Mouse (Mus musculus) hindbrain, embryonic 15.5 days (tissue): ENCODE data around the gene Nostrin. TPM values are rescaled to one million over a fixed set of nuclear protein-coding genes. Genes with fewer than 3 reads are reported as not detected.
A peak's percentile ranks its signal among the peaks of the same experiment; 100 is the strongest.

Experiments used
- ATAC-seq: fragments of 200-750 bp; cut with Nextera tagmentation; 2 replicates; pipeline ENCODE4 v1.8.0; 2017; ENCODE audit warnings: low read depth, moderate number of reproducible peaks, moderate TSS enrichment; ENCODE audit not compliant: low FRiP score
- H3K27ac ChIP-seq: fragments of 300-500 bp; sonication (generic); replicated peaks from 2 replicates; pipeline ENCODE4 v1.5.1; 2015; ENCODE audit warnings: mild to moderate bottlenecking, inconsistent platforms
- H3K27me3 ChIP-seq: fragments of 300-500 bp; sonication (generic); 2 replicates; pipeline ENCODE4 v1.6.1; 2015; ENCODE audit warnings: control low read depth, inconsistent platforms
- H3K36me3 ChIP-seq: fragments of 300-500 bp; sonication (generic); 2 replicates; pipeline ENCODE4 v1.6.1; 2015; ENCODE audit warnings: control low read depth, inconsistent platforms
- H3K4me1 ChIP-seq: fragments of 300-500 bp; sonication (generic); replicated peaks from 2 replicates; pipeline ENCODE4 v1.6.1; 2015; ENCODE audit warnings: control low read depth, inconsistent platforms
- H3K4me2 ChIP-seq: fragments of 300-500 bp; sonication (generic); 2 replicates; pipeline ENCODE4 v1.6.1; 2015; ENCODE audit warnings: moderate library complexity, mild to moderate bottlenecking, inconsistent platforms
- H3K4me3 ChIP-seq: fragments of 300-500 bp; sonication (generic); 2 replicates; pipeline ENCODE4 v1.5.1; 2015; ENCODE audit warnings: mild to moderate bottlenecking, inconsistent platforms
- H3K9ac ChIP-seq: fragments of 300-500 bp; sonication (generic); 2 replicates; pipeline ENCODE4 v1.6.1; 2015; ENCODE audit warnings: inconsistent platforms
- H3K9me3 ChIP-seq: fragments of 300-500 bp; sonication (generic); 2 replicates; pipeline ENCODE4 v1.6.1; 2016; ENCODE audit warnings: control low read depth, inconsistent platforms
- WGBS: fragments of 180-500 bp; shearing (Covaris S2); methylation state at CpG from one replicate; pipeline ENCODE4 v1.1.7; 2015; 5-methylcytosine and 5-hydroxymethylcytosine counted together
- polyA plus RNA-seq: library from polyadenylated mRNA; unstranded; fragments of >200 nt; fragmentation: Nextera tagmentation; extraction: Ambion mirVana; gene quantifications from 2 replicates; pipeline ENCODE4 v1.2.1, GENCODE M21; 2015

The Nostrin gene
- polyA plus RNA-seq, 1 experiment from 2014 or later: 1.6 TPM

DNA sequence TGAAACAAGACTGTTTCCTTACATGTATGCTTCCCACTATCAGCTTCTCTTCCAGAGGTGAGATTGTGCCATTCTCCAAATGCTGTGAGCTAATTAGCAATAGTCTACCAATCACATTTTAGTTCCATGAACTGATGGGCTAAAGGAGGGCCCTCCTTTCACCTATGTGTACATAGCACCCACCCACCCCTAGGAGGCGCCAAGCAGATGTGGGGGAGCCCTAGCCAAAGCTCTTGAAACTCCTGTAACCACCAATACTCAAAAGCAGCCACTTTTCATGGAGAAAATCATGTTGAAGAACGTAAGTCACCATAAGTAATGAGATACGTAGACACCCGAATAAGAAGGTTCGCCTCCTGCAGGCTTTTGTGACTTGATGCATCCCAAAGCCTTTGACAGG, 23.0 kb upstream of the Nostrin start:
- Histone ChIP-seq H3K9me3 (no peaks in the 10 kb centered on the region), H3K27ac (no peak overlapping the region), H3K9ac (no peak overlapping the region), H3K36me3 (peaks cover 18% of the 10 kb centered on the region), H3K27me3 (no peaks in the 10 kb centered on the region), H3K4me3 (no peak overlapping the region), H3K4me1 (no peaks in the 10 kb centered on the region; the same call in 1 of the 2 replicates), H3K4me2 (no peak overlapping the region)
- ATAC-seq: no peak
- 89% methylated on average over 5 of the region's 5 CpGs for WGBS

DNA sequence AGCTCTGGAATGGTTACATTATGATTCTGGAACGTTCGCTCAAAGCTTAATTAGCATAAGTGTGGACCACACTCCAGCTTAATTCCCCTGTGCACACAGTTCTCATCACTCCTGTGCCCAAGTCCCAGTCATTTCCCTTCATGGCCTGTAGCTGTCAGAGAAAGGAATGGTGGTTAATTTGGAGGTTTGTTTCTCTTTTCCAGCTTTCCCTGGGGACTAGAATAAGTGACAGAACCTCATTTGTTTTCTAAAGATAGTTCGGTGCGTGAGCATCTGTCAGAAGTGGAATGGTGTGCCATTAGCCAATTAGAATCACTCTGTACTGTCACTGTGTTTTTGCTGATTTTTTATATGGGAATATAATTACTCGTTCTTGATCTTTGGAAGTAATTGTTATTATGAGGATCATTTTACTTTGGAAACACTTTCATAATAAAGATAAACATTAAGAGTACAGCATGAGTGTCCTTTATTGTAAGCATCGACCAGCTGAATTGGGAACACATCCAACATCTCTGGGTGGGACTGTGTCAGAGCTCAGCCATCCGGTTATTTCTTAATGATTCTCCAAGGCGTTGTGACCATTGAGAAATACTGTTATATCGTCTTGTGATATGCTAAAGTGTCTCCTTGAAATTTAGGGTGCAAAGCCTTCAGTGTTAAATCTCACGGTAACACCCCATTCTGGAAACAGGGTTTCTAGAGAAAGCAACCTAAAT, 21.6 kb upstream of the Nostrin start:
- 46% methylated on average over 10 of the region's 10 CpGs for WGBS
- Histone ChIP-seq H3K9me3 (no peaks in the 10 kb centered on the region), H3K27me3 (no peaks in the 10 kb centered on the region), H3K9ac (no peak overlapping the region), H3K4me2 (no peak overlapping the region), H3K36me3 (peaks cover 14% of the 10 kb centered on the region), H3K27ac (peak overlapping the region; percentile 53; the same call in 1 of the 2 replicates), H3K4me1 (no peaks in the 10 kb centered on the region; the same call in 1 of the 2 replicates), H3K4me3 (no peak overlapping the region)
- no peak for ATAC-seq

DNA sequence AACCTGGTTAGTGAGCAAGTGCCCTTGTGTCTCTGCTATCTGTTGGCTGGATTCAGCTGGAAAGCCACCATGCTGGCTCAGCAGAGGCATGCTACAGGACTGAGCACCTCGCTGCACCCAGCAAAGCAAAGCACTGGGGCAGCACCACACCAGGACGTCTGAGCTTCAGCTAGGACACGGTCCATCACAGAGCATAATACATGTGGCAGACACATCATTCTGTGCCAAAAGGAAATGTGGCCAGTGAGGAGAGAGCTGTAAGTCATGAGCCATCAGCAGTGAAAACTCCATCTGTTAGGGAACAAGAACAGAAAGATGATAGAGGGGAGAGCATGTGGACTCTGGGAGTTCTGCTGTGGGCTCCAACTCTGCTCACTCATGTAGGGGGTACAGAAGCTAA, 19.7 kb upstream of the Nostrin start:
- WGBS: 84% methylated on average over 3 of the region's 3 CpGs
- Histone ChIP-seq H3K4me2 (no peak overlapping the region), H3K27me3 (no peaks in the 10 kb centered on the region), H3K9ac (no peak overlapping the region), H3K9me3 (no peaks in the 10 kb centered on the region), H3K27ac (no peak overlapping the region), H3K4me3 (no peak overlapping the region), H3K4me1 (no peaks in the 10 kb centered on the region; the same call in 1 of the 2 replicates), H3K36me3 (peaks cover 14% of the 10 kb centered on the region)
- 0 out of 2 replicates have a peak, but pooled peaks have one; percentile 37 for ATAC-seq

DNA sequence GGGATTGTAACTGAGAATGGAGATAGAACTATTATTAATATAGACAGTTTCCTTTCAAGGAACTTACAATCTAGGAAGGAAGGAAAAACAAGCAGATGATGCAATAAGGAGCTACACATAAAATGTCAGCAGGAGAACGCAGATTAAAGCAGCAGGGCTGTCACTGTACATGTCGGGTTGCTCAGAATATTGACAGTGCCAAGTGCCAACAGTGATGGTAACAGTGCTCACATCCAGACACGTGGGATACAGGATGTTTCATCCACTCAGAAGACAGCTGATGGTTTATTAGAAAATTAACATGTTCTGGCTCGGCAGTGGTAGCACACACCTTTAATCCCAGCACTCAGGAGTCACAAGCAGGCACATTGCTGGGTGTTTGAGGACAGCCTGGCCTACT, 18.8 kb upstream of the Nostrin start:
- Histone ChIP-seq H3K9ac (no peak overlapping the region), H3K4me3 (no peak overlapping the region), H3K36me3 (peaks cover 8% of the 10 kb centered on the region), H3K9me3 (no peaks in the 10 kb centered on the region), H3K4me2 (no peak overlapping the region), H3K27me3 (no peaks in the 10 kb centered on the region), H3K27ac (no peak overlapping the region), H3K4me1 (no peaks in the 10 kb centered on the region; the same call in 1 of the 2 replicates)
- ATAC-seq: no peak
- 53% methylated on average over 4 of the region's 4 CpGs for WGBS

DNA sequence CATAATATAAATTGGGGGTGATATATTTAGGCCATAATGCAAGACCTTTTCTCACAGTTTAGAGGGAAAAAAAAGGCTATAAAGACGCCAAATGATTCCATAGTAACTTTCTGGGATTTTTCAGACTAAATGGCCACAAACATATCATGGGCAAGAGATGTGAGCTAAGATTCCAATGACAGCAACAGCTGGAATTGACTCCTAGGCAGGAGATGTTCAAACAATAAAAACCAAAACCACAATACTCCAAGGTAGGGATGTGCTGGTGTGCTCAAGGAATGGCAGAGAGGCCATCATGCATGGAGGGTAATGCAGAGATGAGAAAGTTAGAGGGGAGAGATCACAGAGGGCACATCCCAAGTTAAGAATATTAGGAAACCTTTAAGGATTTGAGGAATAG, 16.6 kb upstream of the Nostrin start:
- 0 out of 2 replicates have a peak overlapping the region, but pooled peaks have one; percentile 18 for H3K27ac ChIP-seq
- no peaks in the 10 kb centered on the region for H3K9me3 ChIP-seq
- ATAC-seq: no peak
- no peak overlapping the region for H3K9ac ChIP-seq
- no peaks in the 10 kb centered on the region for H3K27me3 ChIP-seq
- WGBS: 91% methylated on average over 1 of the region's 1 CpGs
- H3K36me3 ChIP-seq: peaks cover 7% of the 10 kb centered on the region; the same call in 1 of the 2 replicates
- H3K4me2 ChIP-seq: no peak overlapping the region
- H3K4me1 ChIP-seq: no peaks in the 10 kb centered on the region; the same call in 1 of the 2 replicates
- H3K4me3 ChIP-seq: no peak overlapping the region

DNA sequence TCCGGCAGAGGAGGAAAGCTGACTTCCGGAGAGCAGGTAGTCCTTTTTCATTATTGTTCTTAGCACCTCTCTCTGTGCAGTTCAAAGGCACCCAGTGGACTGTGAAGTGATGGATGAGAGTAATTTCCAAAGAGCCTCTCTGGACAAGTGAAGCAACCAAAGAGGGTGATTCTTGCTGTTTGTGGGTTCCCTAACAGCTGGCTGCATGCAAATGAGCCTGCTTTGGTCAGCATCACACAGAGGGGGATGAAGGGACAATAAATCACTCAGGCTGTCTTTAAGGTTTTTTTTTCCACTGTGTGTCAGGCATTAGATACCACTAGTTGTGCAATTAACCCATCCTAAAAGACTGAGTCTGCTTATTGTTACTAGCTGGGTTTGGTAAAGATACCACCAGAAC, 15.9 kb upstream of the Nostrin start:
- Histone ChIP-seq H3K27ac (0 out of 2 replicates have a peak overlapping the region, but pooled peaks have one; percentile 36), H3K4me3 (no peak overlapping the region), H3K4me2 (no peak overlapping the region), H3K9me3 (no peaks in the 10 kb centered on the region), H3K36me3 (peaks cover 7% of the 10 kb centered on the region; the same call in 1 of the 2 replicates), H3K9ac (no peak overlapping the region), H3K4me1 (no peaks in the 10 kb centered on the region), H3K27me3 (no peaks in the 10 kb centered on the region)
- 30% methylated on average over 2 of the region's 2 CpGs for WGBS
- peak; percentile 65; the same call in 1 of the 2 replicates for ATAC-seq

DNA sequence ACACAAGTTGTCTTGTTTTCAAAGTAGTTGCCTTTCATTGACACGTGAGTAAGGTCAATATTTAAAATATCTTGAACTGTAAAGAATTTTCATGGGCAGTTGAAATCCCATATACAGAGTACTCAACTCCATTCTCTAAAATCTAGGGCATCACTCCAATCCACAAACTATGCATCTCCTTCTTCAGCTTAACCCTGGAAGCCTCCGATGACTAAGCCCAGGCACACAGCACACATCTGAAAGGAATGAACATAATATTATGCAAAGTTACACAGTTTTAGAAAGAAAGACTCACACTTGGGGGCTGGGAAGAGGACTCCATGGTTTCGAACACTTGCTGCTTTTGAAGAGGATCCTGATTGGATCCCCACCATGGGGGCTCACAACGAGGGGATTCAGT, 13.9 kb upstream of the Nostrin start:
- Histone ChIP-seq H3K36me3 (no peaks in the 10 kb centered on the region), H3K27me3 (no peaks in the 10 kb centered on the region), H3K4me1 (no peaks in the 10 kb centered on the region), H3K4me2 (no peak overlapping the region), H3K27ac (no peak overlapping the region), H3K4me3 (no peak overlapping the region), H3K9ac (no peak overlapping the region), H3K9me3 (no peaks in the 10 kb centered on the region)
- WGBS: 84% methylated on average over 4 of the region's 4 CpGs
- no peak for ATAC-seq

DNA sequence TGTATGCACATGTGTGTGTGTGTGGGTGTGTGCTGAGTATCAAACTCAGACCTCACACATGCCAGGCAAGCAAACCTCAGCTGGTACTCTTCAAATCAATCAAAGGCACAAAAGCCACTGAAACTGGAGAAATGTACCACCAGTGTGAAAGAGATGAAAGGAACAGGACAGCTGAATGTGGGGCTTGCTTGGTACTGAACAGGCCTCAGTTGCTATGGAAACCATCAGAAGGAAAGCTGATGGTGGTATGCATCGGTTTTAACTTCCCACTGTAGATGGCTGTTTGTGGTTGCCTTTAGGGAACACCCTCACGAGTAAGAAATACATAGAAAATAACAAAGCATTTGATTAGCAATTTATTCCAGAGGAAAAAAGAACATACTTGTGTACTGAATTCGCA, 10.2 kb upstream of the Nostrin start:
- Histone ChIP-seq H3K4me2 (no peak overlapping the region), H3K9ac (no peak overlapping the region), H3K27ac (no peak overlapping the region), H3K4me1 (peaks cover 12% of the 10 kb centered on the region), H3K9me3 (no peaks in the 10 kb centered on the region), H3K4me3 (no peak overlapping the region), H3K27me3 (no peaks in the 10 kb centered on the region), H3K36me3 (no peaks in the 10 kb centered on the region)
- WGBS: 33% methylated on average over 3 of the region's 3 CpGs
- no peak for ATAC-seq

DNA sequence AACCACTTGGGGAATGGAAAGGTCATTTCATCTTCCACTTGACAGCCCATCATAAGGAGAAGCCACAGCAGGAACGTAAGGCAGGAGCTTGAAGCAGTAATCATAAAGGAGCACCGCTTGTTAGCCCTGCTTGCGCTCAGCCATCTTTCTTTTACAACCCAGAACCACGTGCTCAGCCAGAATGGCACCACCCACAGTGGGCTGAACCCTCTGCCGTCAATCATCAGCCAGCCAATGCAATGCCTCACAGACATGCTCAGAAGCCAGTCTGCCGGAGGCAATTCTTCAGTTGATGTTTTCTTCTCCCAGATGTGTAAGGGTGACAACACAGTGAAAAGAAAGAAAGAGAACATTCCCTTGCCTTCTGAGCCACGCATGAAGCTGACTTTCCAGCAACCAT, 7.3 kb upstream of the Nostrin start:
- 67% methylated on average over 7 of the region's 7 CpGs for WGBS
- Histone ChIP-seq H3K27me3 (no peaks in the 10 kb centered on the region), H3K4me3 (no peak overlapping the region), H3K4me2 (no peak overlapping the region), H3K9ac (no peak overlapping the region), H3K36me3 (no peaks in the 10 kb centered on the region), H3K27ac (peak overlapping the region; percentile 64; the same call in 1 of the 2 replicates), H3K4me1 (peaks cover 12% of the 10 kb centered on the region), H3K9me3 (no peaks in the 10 kb centered on the region)
- ATAC-seq: no peak

DNA sequence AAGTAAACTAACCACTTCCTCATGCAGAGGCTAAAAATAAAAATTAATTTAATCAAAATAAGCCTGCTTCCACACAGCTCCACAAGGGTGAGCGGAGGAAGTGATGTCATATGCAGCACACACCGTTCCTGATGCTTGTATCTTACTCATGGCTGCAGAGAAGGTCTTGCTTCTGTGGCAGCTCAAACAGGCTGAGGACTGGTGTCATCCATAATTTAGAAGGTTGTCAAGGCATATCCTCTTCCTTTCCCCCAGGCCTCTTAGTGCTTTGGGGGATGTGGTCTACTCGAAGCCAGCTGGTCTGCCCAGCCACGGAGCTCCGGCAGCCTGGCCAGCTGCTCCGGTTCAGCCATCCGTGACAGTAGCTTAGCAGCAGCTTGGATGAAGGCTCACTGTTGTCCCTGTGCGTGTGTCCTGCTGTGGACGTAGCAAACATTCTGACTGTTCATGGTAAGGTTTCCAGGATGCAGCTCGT, 6.6 kb upstream of the Nostrin start:
- H3K4me3 ChIP-seq: no peak overlapping the region
- no peaks in the 10 kb centered on the region for H3K27me3 ChIP-seq
- no peaks in the 10 kb centered on the region for H3K36me3 ChIP-seq
- H3K9ac ChIP-seq: no peak overlapping the region
- peak overlapping the region; percentile 64 for H3K27ac ChIP-seq
- 28% methylated on average over 10 of the region's 10 CpGs for WGBS
- peak; percentile 86 for ATAC-seq
- peaks cover 12% of the 10 kb centered on the region for H3K4me1 ChIP-seq
- no peaks in the 10 kb centered on the region for H3K9me3 ChIP-seq
- H3K4me2 ChIP-seq: peak overlapping the region; percentile 45

DNA sequence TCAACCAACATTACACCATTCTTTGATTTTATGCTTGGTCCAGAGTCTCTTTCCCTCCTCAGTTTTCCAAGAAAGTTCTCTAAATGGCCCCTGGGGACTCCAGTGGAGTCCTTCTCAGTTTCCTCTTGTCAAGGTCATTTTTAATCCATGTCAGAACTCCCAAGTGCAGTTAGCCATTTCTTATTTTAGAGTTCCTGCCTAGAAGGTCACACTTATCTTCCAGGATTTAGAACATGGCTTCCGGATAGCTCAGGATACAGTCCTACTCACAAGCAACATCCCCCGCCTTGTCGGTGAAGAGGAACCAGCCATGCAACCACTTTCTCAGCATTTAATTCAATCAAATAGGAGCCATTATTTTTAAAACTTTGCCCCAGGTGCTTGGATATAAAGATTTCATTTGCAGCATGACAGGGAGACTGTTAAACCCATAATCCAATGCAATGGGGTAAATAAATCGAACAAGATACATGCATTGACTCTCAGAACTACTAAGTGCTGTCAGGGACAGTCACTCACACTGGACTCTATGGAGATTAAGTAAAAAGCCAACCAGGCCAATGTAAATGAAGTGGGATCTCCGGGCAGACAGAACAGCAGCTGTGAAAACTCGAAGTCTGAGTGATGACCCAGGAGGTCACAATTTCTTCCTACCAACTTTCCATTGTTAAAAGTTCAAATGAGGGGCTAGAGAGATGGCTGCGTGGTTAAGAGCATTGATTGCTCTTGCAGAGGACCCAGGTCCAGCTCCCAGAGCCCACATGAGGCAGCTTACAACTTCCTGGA, 6.0 kb upstream of the Nostrin start:
- H3K27me3 ChIP-seq: no peaks in the 10 kb centered on the region
- H3K4me2 ChIP-seq: peak overlapping the region; percentile 45
- H3K36me3 ChIP-seq: no peaks in the 10 kb centered on the region
- WGBS: 55% methylated on average over 7 of the region's 7 CpGs
- ATAC-seq: no peak
- H3K9me3 ChIP-seq: no peaks in the 10 kb centered on the region
- no peak overlapping the region for H3K9ac ChIP-seq
- peak overlapping the region; percentile 64; the same call in 1 of the 2 replicates for H3K27ac ChIP-seq
- no peak overlapping the region for H3K4me3 ChIP-seq
- H3K4me1 ChIP-seq: peaks cover 12% of the 10 kb centered on the region

DNA sequence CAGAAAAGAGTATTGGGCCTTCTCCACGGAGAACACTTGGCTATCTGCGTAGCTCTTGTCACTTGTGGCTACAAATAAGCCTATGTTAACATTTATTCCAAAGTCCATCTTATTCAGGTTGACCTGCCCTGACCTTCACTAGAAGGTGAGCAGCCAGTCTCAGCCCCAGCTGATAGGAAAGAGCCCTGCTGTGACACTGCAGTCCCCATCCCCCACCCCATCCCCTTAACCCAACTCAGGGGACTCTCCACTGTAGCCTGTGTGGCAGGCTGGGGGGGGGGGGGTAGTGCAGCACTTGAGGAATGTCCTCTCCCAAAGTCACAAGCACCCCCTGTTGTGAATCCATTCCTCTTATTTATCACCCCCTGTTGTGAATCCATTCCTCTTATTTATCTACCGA, 3.6 kb upstream of the Nostrin start:
- Histone ChIP-seq H3K4me3 (no peak overlapping the region), H3K27ac (no peak overlapping the region), H3K36me3 (no peaks in the 10 kb centered on the region), H3K9ac (no peak overlapping the region), H3K9me3 (no peaks in the 10 kb centered on the region), H3K27me3 (no peaks in the 10 kb centered on the region), H3K4me2 (no peak overlapping the region), H3K4me1 (peaks cover 12% of the 10 kb centered on the region)
- no peak for ATAC-seq
- WGBS: 53% methylated on average over 3 of the region's 3 CpGs
